Mouse (Mus musculus) hindbrain, postnatal 0 days (tissue): ENCODE results near the gene Cd163. TPM values are rescaled to one million over a fixed set of nuclear protein-coding genes. Genes with fewer than 3 reads are reported as not detected.
A peak's percentile ranks its signal among the peaks of the same experiment; 100 is the strongest.

Source experiments
- ATAC-seq: fragments of 200-750 bp; cut with Nextera tagmentation; 2 replicates; pipeline ENCODE4 v1.8.0; 2017; ENCODE audit warnings: mild to moderate bottlenecking, moderate TSS enrichment, moderate library complexity
- DNase-seq: peaks from one replicate; pipeline ENCODE4 v3.0.0-alpha.2; 2015; ENCODE audit warnings: low spot score
- H3K27ac ChIP-seq: fragments of 300-500 bp; sonication (generic); 2 replicates; pipeline ENCODE4 v1.5.1; 2014; ENCODE audit warnings: mild to moderate bottlenecking
- H3K27me3 ChIP-seq: fragments of 300-500 bp; sonication (generic); 2 replicates; pipeline ENCODE4 v1.6.1; 2014; ENCODE audit warnings: low read length, mixed read lengths; ENCODE audit not compliant: insufficient read depth
- H3K36me3 ChIP-seq: fragments of 300-500 bp; sonication (generic); 2 replicates; pipeline ENCODE4 v1.6.1; 2014; ENCODE audit warnings: low read length, mixed read lengths; ENCODE audit not compliant: insufficient read depth
- H3K4me1 ChIP-seq: fragments of 300-500 bp; sonication (generic); 2 replicates; pipeline ENCODE4 v1.6.1; 2014; ENCODE audit warnings: antibody characterized with exemption, low read length, mixed read lengths; ENCODE audit not compliant: insufficient read depth
- H3K4me2 ChIP-seq: fragments of 300-500 bp; sonication (generic); 2 replicates; pipeline ENCODE4 v1.6.1; 2014; ENCODE audit warnings: low read depth, mild to moderate bottlenecking, low read length, moderate library complexity, mixed read lengths
- H3K4me3 ChIP-seq: fragments of 300-500 bp; sonication (generic); 2 replicates; pipeline ENCODE4 v1.5.1; 2014; ENCODE audit warnings: low read length
- H3K9ac ChIP-seq: fragments of 300-500 bp; sonication (generic); replicated peaks from 2 replicates; pipeline ENCODE4 v1.6.1; 2014; ENCODE audit warnings: mild to moderate bottlenecking, low read length, moderate library complexity, mixed read lengths
- H3K9me3 ChIP-seq: fragments of 300-500 bp; sonication (generic); 2 replicates; pipeline ENCODE4 v1.6.1; 2016; ENCODE audit warnings: low read length, mixed read lengths
- CTCF ChIP-seq: IDR thresholded peaks from 2 replicates; pipeline ENCODE4 v1.5.1; 2016; ENCODE audit warnings: antibody characterized with exemption, control low read depth, low read depth
- WGBS: fragments of 180-500 bp; shearing (Covaris S2); extraction: QIAGEN DNeasy Blood & Tissue Kit; methylation state at CpG from one replicate; pipeline ENCODE4 v1.1.7; 2014; 5-methylcytosine and 5-hydroxymethylcytosine counted together
- polyA plus RNA-seq: library from polyadenylated mRNA; unstranded; fragments of >200 nt; fragmentation: Nextera tagmentation; extraction: Ambion mirVana; gene quantifications from 2 replicates; pipeline ENCODE4 v1.2.1, GENCODE M21; 2015
- total RNA-seq: library from RNA; depleted of rRNA; stranded (reverse); fragments of >200 nt; gene quantifications from 2 replicates; pipeline ENCODE4 v1.2.3, GENCODE M21; 2014; rRNA removed

Gene Cd163
- total and polyA plus RNA-seq, 2 experiments from 2014 or later, result 1.5 to 2.1 TPM

GRCm38 (mm10) chr6:124379331-124379730 lies 74.9 kb downstream of the Cd163 start:
- Histone ChIP-seq H3K4me1 (no peaks in the 10 kb centered on the region), H3K27ac (no peak overlapping the region), H3K9ac (no peak overlapping the region), H3K4me3 (no peak overlapping the region), H3K9me3 (no peaks in the 10 kb centered on the region), H3K36me3 (no peaks in the 10 kb centered on the region), H3K27me3 (no peaks in the 10 kb centered on the region), H3K4me2 (no peak overlapping the region)
- WGBS, result 35% methylated on average over 10 of the region's 10 CpGs
- peak; percentile 83 for DNase-seq
- peak; percentile 79 for TF ChIP-seq CTCF
- ATAC-seq, result peak; percentile 66

Other genes with a start within 250 kb of the Cd163 start
- gene Vmn2r27, start 72.8 kb upstream of the Cd163 start, total RNA-seq, result not detected in 2 replicates
- not detected in 2 replicates for gene Vmn2r27, start 72.8 kb upstream of the Cd163 start, polyA plus RNA-seq
- gene Pex5, start 110.4 kb downstream of the Cd163 start, total RNA-seq, result 74.4 and 80.8 TPM in 2 replicates
- gene Pex5, start 110.4 kb downstream of the Cd163 start, polyA plus RNA-seq, result 46.6 and 49.0 TPM in 2 replicates
- 338 and 342 TPM in 2 replicates for gene Clstn3, start 160.1 kb downstream of the Cd163 start, total RNA-seq
- gene Clstn3, start 160.1 kb downstream of the Cd163 start, polyA plus RNA-seq, result 171 and 184 TPM in 2 replicates
- 0.31 and 0.68 TPM in 2 replicates for gene C1rl, start 188.5 kb downstream of the Cd163 start, total RNA-seq
- 0.39 and 0.41 TPM in 2 replicates for gene C1rl, start 188.5 kb downstream of the Cd163 start, polyA plus RNA-seq
- 0.42 and 1.0 TPM in 2 replicates for gene C1ra, start 207.7 kb downstream of the Cd163 start, total RNA-seq
- gene C1ra, start 207.7 kb downstream of the Cd163 start, polyA plus RNA-seq, result 0.73 and 0.83 TPM in 2 replicates
- gene C1s1, start 237.7 kb downstream of the Cd163 start, total RNA-seq, result 0.89 and 4.7 TPM in 2 replicates
- gene C1s1, start 237.7 kb downstream of the Cd163 start, polyA plus RNA-seq, result 0.49 and 1.2 TPM in 2 replicates